Mouse (Mus musculus): ENCODE measurements around the gene Hgd.

The Hgd gene

DNA sequence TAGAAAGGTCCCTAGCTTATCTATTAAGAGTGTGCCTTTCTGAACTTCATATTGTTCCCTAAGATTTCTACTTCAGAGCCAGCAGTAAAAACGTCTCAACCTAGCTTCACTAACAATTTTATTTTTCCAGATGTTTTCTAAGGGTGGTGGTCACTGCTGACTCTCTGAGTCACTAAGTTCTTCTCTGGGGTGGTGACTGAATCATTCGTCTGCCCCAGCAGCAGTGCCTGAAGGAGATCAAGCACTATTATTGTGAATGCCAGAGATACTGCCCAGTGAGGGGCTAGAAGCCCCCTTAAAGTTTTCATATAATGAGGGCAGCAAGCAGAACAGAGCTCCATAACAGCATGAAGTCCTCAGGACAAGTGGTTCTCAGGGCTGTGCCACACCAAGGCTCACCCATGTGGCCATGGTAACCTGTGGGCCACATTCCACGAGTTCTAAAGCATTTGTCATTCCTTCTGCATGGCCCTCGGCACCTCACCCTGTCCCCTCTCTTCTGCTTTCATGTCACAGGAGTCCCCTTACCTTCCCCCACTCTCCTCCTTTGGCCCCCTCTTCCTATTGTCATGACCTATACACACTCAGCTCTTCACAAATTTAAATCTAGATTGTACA is 90.8 kb downstream of the Hgd start:
- no peak for DNase-seq (ENCODE audit: low spot score)

DNA sequence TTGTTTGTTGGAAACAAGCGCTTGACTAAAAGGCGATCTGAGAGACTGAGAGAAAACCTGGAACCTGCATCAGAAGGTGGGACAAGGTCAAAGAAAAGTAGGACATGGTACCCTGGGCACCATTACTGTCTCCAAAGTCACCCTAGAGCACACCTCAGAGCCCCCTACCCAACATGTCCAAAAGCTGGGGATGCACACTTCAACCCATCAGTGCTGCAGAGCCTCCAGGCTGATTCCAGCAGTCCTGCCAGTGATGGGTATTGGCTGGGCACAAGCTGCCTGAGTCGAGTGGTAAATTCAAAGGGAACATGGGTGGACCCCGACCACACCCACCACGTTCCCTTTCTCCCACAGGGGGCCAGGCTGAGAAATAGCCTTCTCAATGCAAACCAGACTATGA is 95.4 kb downstream of the Hgd start:
- DNase-seq (ENCODE audit: low spot score), result no peak

DNA sequence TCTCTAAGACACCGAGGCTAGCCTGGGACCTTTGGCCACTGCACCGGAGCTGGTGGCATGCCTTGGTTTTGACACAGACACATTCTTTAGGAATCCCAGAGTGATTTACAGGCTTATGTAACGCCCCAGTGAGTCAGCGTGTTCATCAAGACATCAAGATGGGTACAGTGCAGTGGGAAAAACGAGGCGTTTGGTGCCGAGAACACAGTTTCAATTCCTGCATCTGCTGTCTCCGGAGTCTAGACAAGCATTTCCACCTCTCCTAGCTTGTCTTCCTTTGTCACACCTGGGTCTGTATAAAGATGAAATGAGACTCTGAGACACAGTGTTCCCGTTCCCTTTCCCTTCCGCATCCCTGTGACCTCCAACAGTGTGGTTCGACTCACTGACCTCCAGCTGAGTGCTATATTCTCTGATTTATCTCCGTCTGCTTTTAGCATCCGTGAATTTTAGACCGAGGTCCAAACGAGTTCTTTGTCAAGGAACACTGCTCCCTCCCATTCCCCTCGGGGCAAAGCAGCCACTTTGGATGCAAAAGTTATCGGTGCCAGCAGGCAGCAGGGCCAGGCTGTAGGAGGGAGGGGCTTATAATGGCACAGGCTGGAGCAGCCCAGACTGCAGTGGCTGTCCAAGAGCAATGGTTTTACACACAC is 96.2 kb downstream of the Hgd start:
- DNase-seq (ENCODE audit: low spot score), result no peak

DNA sequence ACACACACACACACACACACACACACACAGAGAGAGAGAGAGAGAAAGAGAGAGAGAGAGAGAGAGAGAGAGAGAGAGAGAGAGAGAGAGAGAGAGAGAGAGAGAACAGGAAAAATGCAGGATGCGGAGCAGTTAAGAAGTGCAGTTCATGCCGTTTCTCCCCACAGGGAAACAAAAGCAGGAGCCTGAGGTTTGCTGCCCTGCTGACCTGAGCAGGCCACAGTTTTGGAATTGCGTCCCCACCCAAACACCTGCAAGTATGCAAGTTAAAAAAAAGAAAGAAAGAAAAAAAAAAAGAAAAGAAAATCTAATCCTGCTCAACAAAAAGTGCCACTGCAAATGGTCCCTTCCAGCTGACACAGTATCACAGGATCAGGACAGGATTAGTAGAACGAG is 96.7 kb downstream of the Hgd start:
- no peak for DNase-seq (ENCODE audit: low spot score)

DNA sequence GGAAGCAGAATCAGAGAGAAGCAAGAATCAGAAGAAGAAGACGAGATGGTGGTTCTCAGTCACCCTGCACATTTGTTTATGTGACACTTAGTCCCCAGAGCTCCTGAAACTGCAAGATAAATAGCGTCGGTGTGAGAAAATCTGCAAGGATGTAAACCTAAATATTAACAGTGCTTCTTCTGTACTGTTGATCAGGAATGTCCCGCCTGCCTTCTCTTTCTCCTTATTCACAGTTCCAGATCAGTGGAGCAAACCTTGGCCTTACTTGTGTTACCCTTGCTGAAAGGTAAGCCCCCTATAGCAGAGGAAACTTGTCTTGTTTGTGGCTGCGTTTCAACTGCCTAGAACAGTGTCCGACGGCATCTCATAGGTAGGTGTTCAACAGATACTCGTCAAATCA is 97.6 kb downstream of the Hgd start:
- DNase-seq (ENCODE audit: low spot score), result no peak

DNA sequence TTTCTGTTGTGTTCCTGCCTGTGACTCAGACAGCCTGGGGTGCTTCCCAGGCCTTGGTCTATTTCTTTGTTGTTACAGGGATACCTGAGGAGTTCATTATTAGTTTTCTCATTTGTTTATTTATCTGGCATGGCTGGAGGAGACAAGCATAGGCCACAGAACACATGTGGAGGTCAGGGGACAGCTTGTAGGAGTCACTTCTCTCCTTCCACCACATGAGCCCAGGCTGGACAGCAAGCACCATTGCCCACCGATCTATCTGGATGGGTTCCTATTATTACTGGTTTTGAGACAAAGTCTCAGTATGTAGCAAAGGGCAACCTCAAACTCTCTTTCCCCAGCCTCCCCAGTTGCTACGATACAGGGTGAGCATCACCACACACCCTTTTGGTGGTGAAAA is 100.3 kb downstream of the Hgd start:
- no peak for DNase-seq (ENCODE audit: low spot score)

DNA sequence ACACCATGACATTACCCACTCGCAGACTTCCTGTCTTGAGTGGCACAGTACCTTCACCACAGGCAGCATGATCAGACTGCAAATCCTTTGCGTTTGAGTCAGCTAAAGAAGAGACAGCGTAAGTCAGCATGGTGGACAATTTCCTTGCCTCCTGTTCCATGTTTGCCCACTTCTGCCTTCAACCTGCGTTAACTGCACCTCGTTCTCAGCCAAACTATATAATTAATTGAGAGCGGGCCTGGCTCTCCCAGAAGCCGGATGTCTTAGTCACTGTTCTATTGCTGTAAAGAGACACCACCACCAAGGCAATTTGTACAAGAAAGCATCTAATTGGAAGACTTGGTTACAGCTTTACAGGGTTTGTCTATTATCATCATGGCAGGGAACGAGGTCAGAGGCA is 100.9 kb downstream of the Hgd start:
- DNase-seq (ENCODE audit: low spot score), result no peak

All from ovary, postnatal 36 days (tissue).